Mouse (Mus musculus) G1E (cell line): Measurements from ENCODE around the gene Tbc1d22a.

ENCODE experiments used
- CTCF ChIP-seq: IDR thresholded peaks from 2 replicates; pipeline ENCODE4 v1.5.1; 2012; ENCODE audit warnings: low read depth, low read length, inconsistent platforms, mixed read lengths
- TAL1 ChIP-seq: conservative IDR thresholded peaks from 2 replicates; pipeline ENCODE4 v1.6.1; 2012; ENCODE audit warnings: low read depth, low read length, inconsistent platforms, mixed read lengths

- TF ChIP-seq CTCF (no peak), TAL1 (no peak)
These were observed 14.1 kb upstream of the Tbc1d22a start for GRCm38 (mm10) chr15:86200169-86200568.
